Mouse (Mus musculus): ENCODE data around the gene Ftl1.

DNA sequence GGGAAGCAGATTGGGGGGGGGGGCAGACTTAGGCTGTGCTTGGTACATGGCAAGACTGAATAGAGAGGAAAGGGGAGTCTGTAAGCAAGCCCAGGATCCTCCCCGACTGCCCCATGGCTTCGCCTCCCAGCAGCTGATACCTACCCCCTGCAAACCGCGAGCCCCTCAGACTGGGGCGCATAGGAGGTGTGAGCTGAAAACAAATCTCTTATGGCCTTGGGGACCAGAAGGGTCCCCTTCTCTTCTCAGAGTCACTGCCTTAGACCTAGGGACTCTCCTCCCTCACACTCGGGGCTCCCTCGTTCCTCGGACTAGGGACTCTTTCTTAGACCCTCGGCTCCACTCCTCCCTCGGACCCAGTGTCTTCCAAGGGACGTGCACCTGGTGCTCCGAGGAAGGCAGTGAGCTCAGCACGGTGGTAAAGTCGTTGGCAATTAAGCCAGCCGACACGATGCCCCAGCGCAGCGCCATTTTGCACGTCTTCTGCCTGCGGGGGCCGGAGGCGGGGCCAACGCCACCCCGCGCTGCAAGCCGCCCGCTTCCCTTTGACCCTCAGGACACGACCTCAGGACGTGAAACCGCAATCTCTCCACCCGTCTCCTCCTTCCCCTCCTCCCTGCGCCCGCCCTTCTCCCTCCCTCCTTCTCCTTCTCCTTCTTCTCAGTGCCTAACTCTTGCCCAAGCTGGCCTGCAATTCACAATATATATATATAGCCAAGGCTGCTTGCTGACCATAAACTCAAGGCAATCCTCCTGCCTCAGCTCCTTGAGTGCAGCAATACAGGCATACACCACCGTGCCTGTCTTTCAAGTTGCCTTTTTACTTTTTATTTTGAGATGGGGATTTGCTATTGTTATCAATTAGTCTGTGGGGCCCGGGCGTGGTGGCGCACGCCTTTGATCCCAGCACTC, 28.9 kb upstream of the Ftl1 start, which contains the start of gene Dhdh:
- TF ChIP-seq CTCF (IDR thresholded peaks at IDR 0.05; ENCODE audit: low read depth): no peak
- TF ChIP-seq EP300 (IDR thresholded peaks at IDR 0.05; ENCODE audit: low read depth): no peak

All from liver, postnatal 0 days (tissue).